Mouse (Mus musculus) heart, postnatal 0 days (tissue): ENCODE measurements around the gene Rpn1.

Experiments
- CTCF ChIP-seq: IDR thresholded peaks from 2 replicates; pipeline ENCODE4 v1.5.1; 2016; ENCODE audit warnings: antibody characterized with exemption, control low read depth, low read depth
- EP300 ChIP-seq: IDR thresholded peaks from 2 replicates; pipeline ENCODE4 v1.6.1; 2016; ENCODE audit warnings: antibody characterized with exemption, low read depth

DNA sequence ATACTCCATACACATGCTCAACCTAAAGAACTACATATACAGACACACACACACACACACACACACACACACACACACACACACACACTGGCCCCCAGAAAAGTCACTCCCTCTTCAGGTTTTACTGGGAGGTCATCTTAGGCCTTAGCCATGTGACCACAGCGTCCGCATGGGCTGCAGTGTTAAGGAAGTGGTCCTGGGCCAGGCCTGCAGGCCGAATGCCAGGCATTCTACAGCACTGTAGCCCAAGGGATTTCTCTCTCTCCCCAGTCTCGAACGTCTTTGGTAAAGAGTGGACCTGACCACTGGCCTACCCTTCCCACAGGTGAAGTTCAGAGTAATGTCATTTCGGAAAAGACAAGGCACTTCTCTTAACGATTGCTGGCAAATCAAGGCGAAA, 62.3 kb downstream of the Rpn1 start:
- TF ChIP-seq CTCF (no peak), EP300 (peak; percentile 11; the same call in 1 of the 2 replicates)
